Mouse (Mus musculus) heart, adult 11 months (tissue): ENCODE results near the gene 1700025F22Rik.
"Not testable (repeated sequence)": the region's sequence is repeated elsewhere in the genome, so short reads cannot be mapped to it uniquely, and the experiment has no call there.

ENCODE experiments used
- DNase-seq: peaks from one replicate; pipeline ENCODE4 v3.0.0; 2022

Gene 1700025F22Rik

DNA sequence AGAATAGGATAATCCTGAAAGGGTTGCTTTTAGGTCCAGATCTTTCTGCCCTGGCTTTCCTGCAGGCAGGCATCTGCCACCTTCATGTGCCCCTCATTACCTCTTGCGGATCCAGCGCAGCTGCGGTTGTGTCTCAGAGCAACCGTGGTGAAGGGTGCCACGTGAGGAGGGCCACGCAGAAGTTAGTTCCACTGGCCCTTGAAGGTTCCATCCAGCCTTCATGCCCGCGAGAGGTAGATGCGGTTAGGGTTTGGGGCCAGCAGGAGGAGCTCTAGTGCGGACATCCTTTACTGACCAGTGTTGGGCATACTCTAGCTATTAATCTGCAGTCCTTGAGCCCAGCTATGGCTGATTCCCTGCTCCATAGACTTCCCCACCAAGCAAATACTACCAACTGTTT is at the start of gene 1700025F22Rik:
1700025F22Rik (minus strand) TSS at position 149 of the 400 bp plus-strand sequence.
- DNase-seq: no peak

DNA sequence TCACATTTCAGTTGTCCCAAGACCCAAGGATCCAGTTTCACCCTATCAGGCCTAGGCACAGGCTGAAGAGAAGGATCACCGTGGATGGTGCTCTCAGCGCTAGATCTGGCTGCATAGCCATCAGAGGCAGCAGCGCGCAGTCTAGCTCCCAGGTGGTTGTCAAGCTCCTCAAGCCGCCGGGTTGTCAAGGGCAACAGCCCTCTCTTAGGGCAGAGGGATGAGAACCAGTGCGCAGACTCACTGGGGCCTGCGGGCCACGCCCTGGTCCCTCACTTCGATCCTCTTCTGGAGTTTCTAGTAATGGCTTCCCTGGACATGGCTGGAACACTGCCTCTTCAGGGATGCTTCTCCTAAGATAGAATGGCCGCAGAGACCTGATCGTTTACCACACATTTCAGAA is 31.4 kb upstream of the 1700025F22Rik start, which contains the start of gene Ms4a13:
Ms4a13 (minus strand) TSS at position 192 of the 400 bp plus-strand sequence.
- peak; percentile 66 for DNase-seq

DNA sequence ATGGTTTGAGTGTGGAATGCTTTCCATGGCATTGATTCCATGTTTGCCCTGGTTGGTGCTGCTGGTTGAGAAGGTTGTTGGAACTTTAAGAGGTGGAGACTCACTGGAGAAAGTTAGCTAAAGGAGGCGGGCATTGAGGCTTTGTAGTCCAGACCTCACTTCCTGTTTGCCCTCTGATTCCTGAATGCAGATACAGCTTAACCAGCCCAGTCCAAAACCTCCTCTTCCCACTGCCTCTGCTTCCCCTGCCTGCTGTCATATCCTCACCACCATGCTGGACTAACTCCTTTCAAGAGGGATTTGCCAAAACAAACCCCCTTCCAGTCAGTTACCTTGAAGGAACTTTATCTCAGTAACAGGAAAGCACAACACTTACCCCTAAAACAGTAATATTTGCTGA is 27.4 kb upstream of the 1700025F22Rik start:
- peak; percentile 63 for DNase-seq

DNA sequence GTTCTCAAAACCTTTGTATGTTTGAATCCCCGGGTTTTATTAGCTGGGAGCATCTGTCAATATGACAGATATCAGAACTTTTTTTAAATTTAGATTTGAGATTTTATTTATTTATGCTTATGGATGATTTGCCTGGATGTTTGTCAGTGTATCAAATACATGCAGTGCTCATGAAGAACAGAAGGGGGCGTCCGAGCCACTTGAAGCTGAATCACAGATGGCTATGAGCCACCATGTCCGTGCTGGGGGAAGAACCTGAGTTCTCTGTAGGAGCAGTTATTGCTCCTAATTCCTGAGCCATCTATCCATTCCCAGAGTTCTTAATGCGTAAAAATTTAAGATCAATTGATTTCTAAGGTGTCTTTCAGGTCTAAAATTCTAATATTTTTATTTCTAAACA is 19.0 kb upstream of the 1700025F22Rik start:
- peak; percentile 89 for DNase-seq

DNA sequence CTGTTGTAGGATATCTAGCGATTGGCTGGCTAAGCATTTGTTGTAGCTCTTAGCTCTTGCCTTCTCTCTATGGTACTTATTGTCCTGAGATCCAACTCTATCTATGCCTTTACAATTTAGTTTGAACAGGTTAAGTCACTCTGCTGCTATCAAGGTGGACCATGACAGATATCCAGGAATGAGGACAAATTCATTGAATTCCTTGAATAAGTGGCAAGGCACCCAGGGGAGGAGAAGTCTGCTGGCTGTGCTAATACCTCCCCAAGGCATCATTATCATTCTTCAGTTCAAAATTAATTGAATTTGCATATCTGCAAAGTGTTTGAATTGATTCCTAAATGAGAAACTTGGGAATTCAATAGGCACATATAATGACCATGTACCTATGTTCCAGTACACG is 12.3 kb upstream of the 1700025F22Rik start:
- DNase-seq: no peak

DNA sequence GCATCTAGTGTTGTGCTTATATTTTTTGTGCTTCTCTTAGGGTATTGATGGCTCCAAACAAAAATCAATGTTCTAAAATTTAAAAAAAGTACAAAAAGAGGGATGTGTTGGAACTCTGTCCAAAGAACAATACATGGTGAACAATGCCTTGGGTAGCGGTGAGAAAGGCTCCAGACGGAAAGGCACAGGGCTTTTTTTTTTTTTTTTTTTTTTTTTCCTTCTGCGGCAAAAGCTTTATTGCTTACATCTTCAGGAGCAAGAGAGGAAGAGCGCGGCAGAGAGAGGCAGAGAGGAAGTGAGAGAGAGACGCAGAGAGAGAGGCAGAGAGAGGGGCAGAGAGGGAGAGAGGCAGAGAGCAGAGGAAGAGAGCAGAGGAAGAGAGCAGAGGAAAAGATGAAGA is 7.2 kb downstream of the 1700025F22Rik start:
- not testable (repeated sequence) for DNase-seq

DNA sequence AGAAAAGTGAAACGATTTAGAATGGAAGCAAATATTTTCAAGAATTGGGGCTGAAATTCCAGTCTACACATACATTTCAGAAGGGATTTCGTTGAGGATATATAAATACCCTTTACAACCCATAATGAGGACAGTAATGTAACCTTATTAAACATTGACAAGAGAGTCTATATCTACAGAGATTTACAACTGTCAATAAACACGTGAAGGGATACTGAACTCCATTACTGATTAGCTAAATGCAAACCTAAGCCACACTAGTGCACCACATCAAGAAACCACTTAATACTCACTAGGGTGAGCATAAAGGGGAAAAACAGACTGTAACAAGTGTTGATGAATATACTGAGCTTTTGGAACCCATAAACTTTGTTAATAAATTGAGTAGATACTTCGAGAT is 29.8 kb downstream of the 1700025F22Rik start:
- DNase-seq: no peak

DNA sequence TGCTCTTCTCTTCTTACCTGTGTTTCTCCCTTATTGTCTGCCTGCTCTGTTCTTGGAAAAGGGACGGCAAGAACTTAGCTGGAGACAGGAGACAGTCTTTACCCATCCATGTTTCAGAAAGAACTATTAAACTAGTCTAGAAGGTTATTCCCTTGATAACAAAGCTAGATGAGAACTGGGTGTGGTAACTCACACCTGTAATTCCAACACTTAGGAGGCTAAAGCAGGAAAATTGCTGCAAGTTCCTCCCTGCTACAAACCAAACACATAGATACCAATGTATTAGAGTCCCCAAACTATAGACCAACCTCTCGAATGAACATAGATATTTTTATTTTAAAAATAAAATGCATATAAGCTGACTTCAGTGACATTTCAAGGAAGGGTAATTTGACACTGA is 30.3 kb downstream of the 1700025F22Rik start:
- DNase-seq: no peak

DNA sequence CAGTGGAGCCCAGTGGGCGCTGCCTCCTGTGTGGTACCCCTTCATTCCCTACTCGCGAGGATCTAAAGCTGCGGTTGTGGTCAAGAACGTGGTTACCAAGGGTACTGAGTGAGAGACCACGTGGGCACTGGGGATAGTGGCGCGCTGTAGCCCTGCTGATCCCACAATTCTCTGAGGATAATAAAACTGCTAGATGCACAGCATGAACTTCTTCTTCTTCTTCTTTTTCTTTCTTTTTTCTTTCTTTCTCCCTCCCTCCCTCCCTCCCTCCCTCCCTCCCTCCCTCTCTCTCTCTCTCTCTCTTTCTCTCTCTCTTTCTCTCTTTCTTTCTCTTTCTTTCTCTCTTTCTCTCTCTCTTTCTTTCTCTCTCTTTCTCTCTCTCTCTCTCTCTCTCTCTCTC is 34.3 kb downstream of the 1700025F22Rik start, which contains the start of gene 1700017D01Rik:
1700017D01Rik (minus strand) TSS at position 101 of the 400 bp plus-strand sequence.
- DNase-seq: not testable (repeated sequence)

DNA sequence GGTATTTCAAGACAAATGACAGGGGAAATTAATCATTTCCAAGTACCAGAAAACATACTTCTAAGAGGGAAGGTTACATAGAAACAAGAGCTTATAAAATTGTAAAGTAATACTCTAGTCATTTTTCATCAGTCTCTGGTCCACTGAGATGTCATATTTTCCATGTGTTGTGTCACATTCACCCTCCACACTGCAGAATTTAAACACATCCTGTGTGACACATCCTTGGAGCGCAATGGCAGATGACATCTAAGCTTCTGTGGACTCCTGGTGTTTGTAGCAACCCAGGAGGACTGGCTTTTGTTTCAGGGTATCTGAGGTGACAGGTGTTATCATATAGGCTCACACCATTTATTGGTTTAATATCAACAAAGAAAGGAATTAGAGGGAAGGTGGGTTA is 35.4 kb downstream of the 1700025F22Rik start:
- peak; percentile 19 for DNase-seq

DNA sequence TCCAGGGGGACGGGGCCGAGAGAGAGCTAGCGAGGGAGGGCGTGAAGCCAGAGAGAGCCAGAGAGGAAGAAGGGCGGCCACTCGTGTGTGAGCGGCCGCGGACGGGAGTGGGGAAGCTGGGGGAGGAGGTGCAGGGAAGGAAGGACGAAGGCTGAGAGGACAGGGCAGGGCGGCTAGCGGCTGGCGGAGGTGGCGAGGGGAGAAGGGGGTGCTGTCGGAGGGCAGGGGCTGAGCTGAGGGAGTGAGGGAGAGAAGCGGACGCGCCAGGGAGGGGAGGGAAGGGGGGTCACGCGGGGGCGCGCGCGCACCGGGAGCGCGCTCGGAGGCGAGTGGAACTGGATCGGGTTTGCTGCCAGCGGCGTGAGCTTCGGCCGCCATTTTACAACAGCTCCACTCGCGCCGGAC is 44.1 kb downstream of the 1700025F22Rik start:
- DNase-seq: peak; percentile 95

DNA sequence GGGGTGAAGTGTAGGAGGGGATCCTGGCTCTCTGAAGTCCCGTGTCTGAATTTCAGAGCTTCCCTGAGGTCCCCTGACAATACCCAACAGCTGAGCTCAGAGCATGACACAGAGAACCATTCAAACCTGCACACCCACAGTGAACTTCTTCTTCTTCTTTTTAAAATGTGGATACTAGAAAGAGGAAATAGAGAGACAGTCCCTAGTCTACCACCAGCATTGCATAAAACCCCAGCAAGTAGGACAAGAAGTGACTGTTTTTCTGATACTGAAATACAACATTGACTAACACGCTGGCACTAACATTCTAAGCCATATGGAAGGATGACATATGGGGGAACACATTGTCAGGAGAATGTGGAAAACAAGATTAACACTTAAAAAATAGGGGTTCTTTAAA is 45.8 kb downstream of the 1700025F22Rik start:
- peak; percentile 68 for DNase-seq

DNA sequence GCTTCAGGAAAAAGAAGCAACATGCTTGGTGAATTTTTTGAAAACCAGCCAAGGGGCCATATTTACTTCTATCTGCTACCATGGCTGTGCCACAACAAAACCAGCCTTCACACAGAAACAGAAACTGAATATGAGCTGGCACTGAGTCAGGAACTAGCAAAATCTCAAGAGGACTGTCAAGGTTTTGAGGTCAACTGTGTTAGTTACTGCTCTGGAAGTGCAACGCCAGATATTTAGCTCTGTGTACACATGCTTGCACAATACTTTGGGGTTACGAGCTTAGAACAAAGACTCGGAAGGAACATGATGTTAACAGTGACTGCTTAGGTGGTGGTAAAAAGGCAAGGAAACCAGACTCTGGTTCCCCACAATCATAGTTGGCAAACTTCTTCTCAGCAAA is 57.4 kb downstream of the 1700025F22Rik start:
- peak; percentile 97 for DNase-seq

DNA sequence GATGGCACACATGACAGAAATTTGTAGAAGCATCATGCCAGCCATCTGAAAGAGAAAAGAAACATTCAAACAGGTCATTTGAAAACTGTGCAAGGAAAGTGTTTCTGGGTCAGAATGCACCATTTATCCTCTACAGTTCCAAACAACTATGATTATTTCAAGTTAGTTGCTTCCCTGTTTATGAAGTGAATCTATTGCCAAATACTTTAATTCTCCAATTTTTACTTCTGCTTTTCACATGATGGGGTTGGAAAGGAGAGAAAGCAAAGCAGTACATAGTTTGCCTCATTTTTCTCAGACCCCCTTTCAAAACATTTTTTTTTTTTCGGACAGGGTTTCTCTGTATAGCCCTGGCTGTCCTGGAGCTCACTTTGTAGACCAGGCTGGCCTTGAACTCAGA is 63.2 kb downstream of the 1700025F22Rik start:
- DNase-seq: peak; percentile 57

DNA sequence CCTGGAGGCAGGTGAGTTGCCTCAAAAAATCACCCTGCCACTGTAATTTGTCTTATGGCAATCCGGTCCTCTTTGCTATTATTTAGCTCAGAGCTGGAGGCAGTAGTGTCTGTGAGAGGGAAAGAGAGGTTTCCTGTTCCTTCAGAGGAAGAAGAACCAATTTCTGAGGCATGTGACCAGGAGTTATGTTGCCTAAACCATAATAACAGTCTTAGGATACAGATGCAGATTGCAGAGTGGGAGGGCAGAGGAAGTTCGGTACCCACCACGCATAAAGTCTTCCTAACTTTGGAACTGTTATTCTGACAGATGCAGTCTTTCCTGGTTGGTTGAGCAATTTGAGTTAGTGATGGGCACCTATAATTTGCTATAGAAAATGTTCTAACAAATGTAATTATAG is 66.7 kb downstream of the 1700025F22Rik start:
- peak; percentile 55 for DNase-seq

DNA sequence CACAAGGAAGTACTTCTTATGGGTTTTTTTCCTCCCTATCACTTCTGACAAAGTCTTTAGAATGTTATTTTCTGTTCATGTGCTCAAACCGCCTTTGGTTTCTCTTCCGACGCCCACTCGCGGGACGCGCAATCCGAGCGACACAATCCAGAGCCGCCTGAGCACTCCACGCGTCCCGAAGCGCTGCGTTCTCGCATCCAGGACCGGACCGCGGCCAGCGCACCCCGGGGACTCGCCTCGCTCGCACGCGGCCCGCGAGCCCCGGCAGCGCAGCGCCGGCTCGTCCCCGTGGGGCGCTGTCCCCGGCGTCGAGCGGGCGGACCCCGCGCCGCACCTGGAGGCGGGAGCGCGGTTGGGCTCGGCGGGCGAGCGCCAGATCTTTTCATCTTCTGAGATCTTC is 73.0 kb downstream of the 1700025F22Rik start:
- DNase-seq: peak; percentile 65
